In genomic region chr16:77150884-77151283, GRCm38 (mm10) we compare ENCODE assay signal across 31 mouse cellular contexts.
DNase-seq lines count a peak whose midpoint lies in the region; ATAC-seq and TF ChIP-seq lines count a peak whose summit lies in the region.
"Had no signal": no experiment of that assay in that cellular context is flagged by ENCODE, and none has a peak within 500 bp of the region (broad histone marks: within the 10 kb centered on the region; RNA-seq: fewer than 3 reads in every experiment).

No protein-coding gene starts in this region.

- no peak for DNase-seq in embryonic facial prominence, embryonic 10.5 days (ENCODE audit: low spot score)
- DNase-seq in kidney, postnatal 0 days (ENCODE audit: low spot score): peak; percentile 21
- no peak for DNase-seq in neural tube, embryonic 10.5 days (ENCODE audit: extremely low spot score, low spot score)
- no peak for DNase-seq in T-cell, adult 2 months (ENCODE audit: low spot score)
- DNase-seq: adrenal gland, adult 2 months; adrenal gland, postnatal 36 days; B cell, adult 2 months; cerebellum, postnatal 36 days; embryo, embryonic 11 days; gastrocnemius, postnatal 36 days; heart, adult 18-20 months; heart, postnatal 36 days; kidney, postnatal 14 days; left cerebral cortex, postnatal 4 days; liver; lung, embryonic 14.5 days; lung, postnatal 14 days; thymus, adult 2 months; thymus, postnatal 36 days had no signal

- TF ChIP-seq CTCF in kidney, postnatal 0 days (IDR thresholded peaks at IDR 0.05; ENCODE audit: low read depth): no peak

- H3K9ac ChIP-seq in embryonic facial prominence, embryonic 13.5 days: no peak overlapping the region
- H3K9ac ChIP-seq in kidney, postnatal 0 days (ENCODE audit: low read depth, low read length): no peak overlapping the region
- H3K9ac ChIP-seq in kidney, embryonic 16.5 days (replicated peaks; ENCODE audit: low read length): no peak overlapping the region
- H3K9ac ChIP-seq in neural tube, embryonic 13.5 days: no peak overlapping the region
- H3K9ac ChIP-seq: embryonic facial prominence, embryonic 15.5 days; forebrain, embryonic 13.5 days; hindbrain, embryonic 12.5 days; liver, embryonic 15.5 days; lung, embryonic 14.5 days; neural tube, embryonic 12.5 days had no signal

- no peaks in the 10 kb centered on the region for H3K9me3 ChIP-seq in embryonic facial prominence, embryonic 13.5 days
- no peaks in the 10 kb centered on the region for H3K9me3 ChIP-seq in embryonic facial prominence, embryonic 10.5 days
- H3K9me3 ChIP-seq in kidney, postnatal 0 days (replicated peaks; ENCODE audit: low read length): no peaks in the 10 kb centered on the region
- no peaks in the 10 kb centered on the region for H3K9me3 ChIP-seq in kidney, embryonic 16.5 days (ENCODE audit: low read length)
- H3K9me3 ChIP-seq in neural tube, embryonic 13.5 days: no peaks in the 10 kb centered on the region
- H3K9me3 ChIP-seq: embryonic facial prominence, embryonic 15.5 days; forebrain, embryonic 13.5 days; hindbrain, embryonic 12.5 days; liver, embryonic 15.5 days; neural tube, embryonic 12.5 days had no signal

- H3K4me2 ChIP-seq in embryonic facial prominence, embryonic 13.5 days: peak overlapping the region; percentile 16; the same call in 1 of the 2 replicates
- peak overlapping the region; percentile 2; the same call in 1 of the 2 replicates for H3K4me2 ChIP-seq in kidney, postnatal 0 days (ENCODE audit: low read length)
- H3K4me2 ChIP-seq in kidney, embryonic 16.5 days (replicated peaks; ENCODE audit: low read depth, low read length): no peak overlapping the region
- no peak overlapping the region for H3K4me2 ChIP-seq in neural tube, embryonic 13.5 days
- H3K4me2 ChIP-seq: forebrain, embryonic 13.5 days; heart, embryonic 11.5 days; hindbrain, embryonic 12.5 days; liver, embryonic 15.5 days; lung, embryonic 14.5 days; neural tube, embryonic 12.5 days had no signal

- no peak overlapping the region for H3K4me3 ChIP-seq in embryonic facial prominence, embryonic 13.5 days
- H3K4me3 ChIP-seq in embryonic facial prominence, embryonic 10.5 days: no peak overlapping the region
- H3K4me3 ChIP-seq in kidney, postnatal 0 days (replicated peaks; ENCODE audit: low read depth, low read length): no peak overlapping the region
- no peak overlapping the region for H3K4me3 ChIP-seq in kidney, embryonic 16.5 days (ENCODE audit: low read length)
- H3K4me3 ChIP-seq in neural tube, embryonic 13.5 days: no peak overlapping the region
- H3K4me3 ChIP-seq: embryonic facial prominence, embryonic 15.5 days; forebrain, embryonic 13.5 days; hindbrain, embryonic 12.5 days; liver, embryonic 15.5 days; neural tube, embryonic 12.5 days had no signal

- no peaks in the 10 kb centered on the region for H3K27me3 ChIP-seq in embryonic facial prominence, embryonic 13.5 days
- H3K27me3 ChIP-seq in embryonic facial prominence, embryonic 10.5 days (replicated peaks; ENCODE audit: low read depth, poor library complexity, severe bottlenecking): no peaks in the 10 kb centered on the region
- no peaks in the 10 kb centered on the region for H3K27me3 ChIP-seq in kidney, postnatal 0 days (ENCODE audit: insufficient read depth, low read length)
- no peaks in the 10 kb centered on the region for H3K27me3 ChIP-seq in kidney, embryonic 16.5 days (ENCODE audit: insufficient read depth, low read length)
- H3K27me3 ChIP-seq in neural tube, embryonic 13.5 days: no peaks in the 10 kb centered on the region
- H3K27me3 ChIP-seq: embryonic facial prominence, embryonic 15.5 days; forebrain, embryonic 13.5 days; hindbrain, embryonic 12.5 days; liver, embryonic 15.5 days; neural tube, embryonic 12.5 days had no signal

- peaks cover 4% of the 10 kb centered on the region; the same call in 1 of the 2 replicates for H3K4me1 ChIP-seq in embryonic facial prominence, embryonic 13.5 days
- no peaks in the 10 kb centered on the region for H3K4me1 ChIP-seq in embryonic facial prominence, embryonic 10.5 days
- no peaks in the 10 kb centered on the region for H3K4me1 ChIP-seq in kidney, postnatal 0 days (replicated peaks; ENCODE audit: insufficient read depth, low read length)
- peaks cover 4% of the 10 kb centered on the region; the same call in 1 of the 2 replicates for H3K4me1 ChIP-seq in kidney, embryonic 16.5 days (ENCODE audit: insufficient read depth, low read length)
- no peaks in the 10 kb centered on the region for H3K4me1 ChIP-seq in neural tube, embryonic 13.5 days (replicated peaks)
- H3K4me1 ChIP-seq: embryonic facial prominence, embryonic 15.5 days; forebrain, embryonic 13.5 days; hindbrain, embryonic 12.5 days; liver, embryonic 15.5 days; neural tube, embryonic 12.5 days had no signal

- no peak overlapping the region for H3K27ac ChIP-seq in embryonic facial prominence, embryonic 13.5 days
- no peak overlapping the region for H3K27ac ChIP-seq in embryonic facial prominence, embryonic 10.5 days (replicated peaks)
- no peak overlapping the region for H3K27ac ChIP-seq in kidney, postnatal 0 days
- H3K27ac ChIP-seq in kidney, embryonic 16.5 days (ENCODE audit: low read length): no peak overlapping the region
- peak overlapping the region; percentile 23; the same call in 1 of the 2 replicates for H3K27ac ChIP-seq in neural tube, embryonic 13.5 days (replicated peaks)
- H3K27ac ChIP-seq: embryonic facial prominence, embryonic 15.5 days; forebrain, embryonic 13.5 days; hindbrain, embryonic 12.5 days; liver, embryonic 15.5 days; neural tube, embryonic 12.5 days had no signal

- ATAC-seq in embryonic facial prominence, embryonic 13.5 days (ENCODE audit: insufficient number of reproducible peaks, insufficient read depth, low FRiP score, low TSS enrichment, low read depth): no peak
- ATAC-seq in kidney, postnatal 0 days (replicated peaks; ENCODE audit: low FRiP score, low read depth): no peak
- ATAC-seq in kidney, embryonic 16.5 days (ENCODE audit: low FRiP score, low TSS enrichment): no peak
- no peak for ATAC-seq in neural tube, embryonic 13.5 days (ENCODE audit: low read depth)
- ATAC-seq: activated CD4-positive, CD25-positive, alpha-beta regulatory T cell, adult 4 months; forebrain, embryonic 13.5 days; intestine, postnatal 0 days; midbrain, embryonic 16.5 days had no signal

- H3K36me3 ChIP-seq in embryonic facial prominence, embryonic 13.5 days: no peaks in the 10 kb centered on the region
- H3K36me3 ChIP-seq in embryonic facial prominence, embryonic 10.5 days (replicated peaks): no peaks in the 10 kb centered on the region
- H3K36me3 ChIP-seq in kidney, postnatal 0 days (ENCODE audit: insufficient read depth, low read length): no peaks in the 10 kb centered on the region
- H3K36me3 ChIP-seq in kidney, embryonic 16.5 days (ENCODE audit: insufficient read depth, low read length): no peaks in the 10 kb centered on the region
- H3K36me3 ChIP-seq in neural tube, embryonic 13.5 days: no peaks in the 10 kb centered on the region
- H3K36me3 ChIP-seq: embryonic facial prominence, embryonic 15.5 days; hindbrain, embryonic 12.5 days; liver, embryonic 15.5 days; neural tube, embryonic 12.5 days had no signal

- 68% methylated on average over 4 of the region's 4 CpGs for WGBS in embryonic facial prominence, embryonic 13.5 days
- 88% methylated on average over 4 of the region's 4 CpGs for WGBS in embryonic facial prominence, embryonic 10.5 days
- 58% methylated on average over 4 of the region's 4 CpGs for WGBS in kidney, postnatal 0 days
- WGBS in kidney, embryonic 16.5 days: 60% methylated on average over 4 of the region's 4 CpGs
- WGBS in neural tube, embryonic 13.5 days: 81% methylated on average over 4 of the region's 4 CpGs

Comparison
In these comparisons a context has a peak if more than half of its experiments do, and no peak if none do; other contexts are left out.
1. H3K4me2 ChIP-seq: peak in embryonic facial prominence, embryonic 13.5 days (single experiment) and kidney, postnatal 0 days (single experiment); none in kidney, embryonic 16.5 days (single experiment) and neural tube, embryonic 13.5 days (single experiment).